Mouse (Mus musculus): ENCODE results near the gene Mmp25. TPM values are rescaled to one million over a fixed set of nuclear protein-coding genes. Genes with fewer than 3 reads are reported as not detected.

Gene Mmp25
- polyA plus RNA-seq, 1 experiment from 2014 or later: 0.26 TPM

DNA sequence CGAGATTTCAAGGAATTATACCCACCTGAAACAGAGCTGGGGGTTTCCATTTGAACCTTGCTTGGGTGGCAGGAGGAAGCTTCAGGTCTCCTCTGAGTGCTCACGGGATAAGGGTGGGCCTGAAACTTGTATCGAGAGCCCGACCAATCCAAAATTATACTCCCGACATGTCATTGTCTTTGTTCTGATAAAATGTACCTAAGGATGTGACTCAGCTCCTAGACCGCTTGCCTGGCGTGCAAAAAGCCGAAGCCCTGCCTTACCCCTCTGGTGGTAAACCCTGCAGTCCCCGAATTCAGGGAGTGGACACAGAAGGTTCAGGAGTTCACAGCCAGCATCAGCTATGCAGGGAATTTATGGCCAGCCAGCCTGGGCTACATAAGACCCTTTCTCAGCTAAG, 35.3 kb upstream of the Mmp25 start:
- Histone ChIP-seq H3K27ac (replicated peaks in 1 of 2; ENCODE audit: control insufficient read depth in 1 of 2, insufficient read depth in 1 of 2, low read depth in 2 of 2, low read length in 2 of 2) (no peak overlapping the region), H3K9me3 (ENCODE audit: control insufficient read depth, low read length) (no peaks in the 10 kb centered on the region), H3K9ac (ENCODE audit: low read length) (no peak overlapping the region), H3K27me3 (ENCODE audit: control insufficient read depth, insufficient read depth, low read length) (peaks cover 77% of the 10 kb centered on the region), H3K36me3 (ENCODE audit: control insufficient read depth, insufficient read depth, low read length) (no peaks in the 10 kb centered on the region), H3K4me3 (ENCODE audit: control insufficient read depth in 1 of 2, insufficient read depth in 1 of 2, low read depth in 1 of 2, low read length in 2 of 2) (no peak overlapping the region), H3K4me2 (ENCODE audit: low read length) (no peak overlapping the region), H3K4me1 (ENCODE audit: control insufficient read depth in 2 of 2, insufficient read depth in 2 of 2, low read length in 2 of 2) (peaks cover 9 to 22% of the 10 kb centered on the region in 2 experiments)
- 68% methylated on average over 9 of the region's 9 CpGs for WGBS
- ATAC-seq (ENCODE audit: insufficient number of reproducible peaks, insufficient read depth, low FRiP score, low read depth): no peak

DNA sequence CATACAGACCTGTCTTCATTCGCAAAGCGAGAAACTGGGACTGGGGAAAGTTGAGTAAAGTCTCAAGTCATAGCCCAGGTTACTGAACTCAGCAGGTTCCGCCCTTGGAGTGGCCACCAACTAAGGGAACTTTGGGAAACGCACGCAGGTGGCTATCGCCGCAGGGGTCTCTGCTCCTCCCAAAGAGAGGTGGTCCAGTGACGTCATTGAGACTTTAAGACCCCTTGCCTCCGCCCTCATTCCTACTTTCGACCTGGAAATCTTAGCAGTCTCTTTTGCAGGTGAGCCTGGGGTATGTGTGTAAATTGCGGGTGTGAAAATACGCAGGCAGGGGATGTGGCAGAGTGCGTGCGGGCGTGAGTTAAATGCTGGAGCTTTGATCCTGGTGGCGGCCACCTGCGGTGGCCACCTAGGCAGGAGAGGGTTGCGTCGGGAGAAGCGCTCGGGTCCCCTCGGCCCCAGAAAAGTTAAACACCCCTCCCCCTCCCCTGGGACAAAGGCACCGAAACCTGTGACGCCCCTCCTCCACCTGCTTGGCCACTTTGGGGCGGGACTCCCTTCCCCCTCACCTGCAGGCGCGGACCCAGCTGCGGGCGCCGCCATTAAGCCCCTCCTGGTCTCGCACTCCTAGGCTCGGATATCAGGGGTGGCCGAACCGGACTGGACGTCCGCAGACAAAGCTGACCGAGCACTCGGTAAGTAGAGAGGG, 34.2 kb upstream of the Mmp25 start, which contains the start of gene Cldn6:
Gene Cldn6 (plus strand): TSS at position 123 of the 709 bp plus-strand sequence.
- H3K4me2 ChIP-seq (ENCODE audit: low read length): peak within 1 kb of the TSS; percentile 53
- WGBS: 3% methylated on average over 38 of the region's 38 CpGs

DNA sequence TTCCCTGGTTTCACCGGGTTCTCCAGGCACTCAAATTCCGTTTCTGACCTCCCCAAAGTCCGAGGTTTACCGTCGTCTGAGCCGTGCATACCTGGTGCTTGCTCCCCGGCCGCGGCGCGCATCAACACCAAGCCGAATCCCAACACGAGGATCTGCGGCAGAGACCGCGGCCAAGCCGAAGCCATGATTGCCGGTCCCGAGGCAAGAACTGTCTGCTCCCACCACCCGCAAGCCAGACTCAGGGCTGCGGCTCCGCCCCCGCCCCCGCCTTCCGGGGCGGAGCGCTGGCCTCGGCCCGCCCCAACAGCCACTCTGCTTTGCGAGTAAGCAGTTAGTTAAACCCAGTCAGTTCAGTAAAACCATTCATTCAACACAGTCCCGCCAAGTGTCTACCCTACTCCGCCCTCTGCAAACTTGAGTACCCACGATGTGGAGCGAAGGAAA, 32.2 kb upstream of the Mmp25 start, which contains the start of gene Tnfrsf12a:
Gene Tnfrsf12a (minus strand): TSS at position 233 of the 444 bp plus-strand sequence.
- Histone ChIP-seq H3K9ac (ENCODE audit: low read length) (peak within 1 kb of the TSS; percentile 91), H3K4me2 (ENCODE audit: low read length) (peak within 1 kb of the TSS; percentile 85), H3K9me3 (ENCODE audit: control insufficient read depth, low read length) (no peaks in the 10 kb centered on the region), H3K27me3 (ENCODE audit: control insufficient read depth, insufficient read depth, low read length) (peaks cover 46% of the 10 kb centered on the region), H3K36me3 (ENCODE audit: control insufficient read depth, insufficient read depth, low read length) (no peaks in the 10 kb centered on the region), H3K4me1 (ENCODE audit: control insufficient read depth in 2 of 2, insufficient read depth in 2 of 2, low read length in 2 of 2) (peaks cover 18 to 40% of the 10 kb centered on the region in 2 experiments), H3K4me3 (ENCODE audit: control insufficient read depth in 1 of 2, insufficient read depth in 1 of 2, low read depth in 1 of 2, low read length in 2 of 2) (peak within 1 kb of the TSS; percentile 72 to 95), H3K27ac (replicated peaks in 1 of 2; ENCODE audit: control insufficient read depth in 1 of 2, insufficient read depth in 1 of 2, low read depth in 2 of 2, low read length in 2 of 2) (peak within 1 kb of the TSS; percentile 97 to 99)
- WGBS: under 1% methylated on average over 34 of the region's 34 CpGs
- ATAC-seq (ENCODE audit: insufficient number of reproducible peaks, insufficient read depth, low FRiP score, low read depth): peak; percentile 26; the same call in 1 of the 2 replicates

More for the DNA sequence above, 34.2 kb upstream of the Mmp25 start, which contains the start of gene Cldn6:
- Histone ChIP-seq H3K27ac (replicated peaks in 1 of 2; ENCODE audit: control insufficient read depth in 1 of 2, insufficient read depth in 1 of 2, low read depth in 2 of 2, low read length in 2 of 2) (no peak within 1 kb of the TSS), H3K9ac (ENCODE audit: low read length) (no peak within 1 kb of the TSS), H3K4me3 (ENCODE audit: control insufficient read depth in 1 of 2, insufficient read depth in 1 of 2, low read depth in 1 of 2, low read length in 2 of 2) (peak within 1 kb of the TSS; percentile 11 to 20; a peak in 2 of 4 replicates), H3K4me1 (ENCODE audit: control insufficient read depth in 2 of 2, insufficient read depth in 2 of 2, low read length in 2 of 2) (peaks cover 16 to 31% of the 10 kb centered on the region in 2 experiments), H3K27me3 (ENCODE audit: control insufficient read depth, insufficient read depth, low read length) (peaks cover 66% of the 10 kb centered on the region), H3K9me3 (ENCODE audit: control insufficient read depth, low read length) (no peaks in the 10 kb centered on the region), H3K36me3 (ENCODE audit: control insufficient read depth, insufficient read depth, low read length) (no peaks in the 10 kb centered on the region)
- no peak for ATAC-seq (ENCODE audit: insufficient number of reproducible peaks, insufficient read depth, low FRiP score, low read depth)

DNA sequence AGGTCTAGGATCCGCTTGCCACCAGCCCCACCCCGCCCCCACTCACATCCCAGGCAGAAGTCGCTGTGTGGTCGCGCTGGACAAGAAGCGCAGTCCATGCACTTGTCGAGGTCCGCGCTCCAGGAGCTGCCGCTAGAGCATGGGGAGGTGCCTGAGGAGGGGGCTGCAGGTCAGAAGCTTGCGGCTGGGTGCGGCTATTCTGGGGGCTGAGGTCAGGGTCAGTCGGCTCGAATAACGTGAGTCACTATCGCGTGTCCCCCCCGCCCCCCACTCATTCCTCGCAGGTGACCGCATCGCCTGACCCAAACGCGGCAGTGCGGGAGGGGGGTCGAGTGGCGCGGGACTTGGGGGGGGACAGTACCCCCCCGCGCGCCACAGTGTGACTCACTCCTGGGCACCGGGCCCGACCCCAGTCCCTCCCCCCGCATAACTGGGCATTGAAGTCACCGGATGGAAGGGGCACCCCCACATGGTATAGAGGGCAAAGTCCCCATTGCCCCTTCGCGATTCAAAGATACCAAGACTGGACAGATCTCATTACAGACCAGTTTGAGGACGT, 31.5 kb upstream of the Mmp25 start:
- WGBS: under 1% methylated on average over 37 of the region's 37 CpGs
- peak overlapping the region; percentile 91 for H3K9ac ChIP-seq (ENCODE audit: low read length)
- peak overlapping the region; percentile 72 to 95 for H3K4me3 ChIP-seq (ENCODE audit: control insufficient read depth in 1 of 2, insufficient read depth in 1 of 2, low read depth in 1 of 2, low read length in 2 of 2)
- H3K4me1 ChIP-seq (ENCODE audit: control insufficient read depth in 2 of 2, insufficient read depth in 2 of 2, low read length in 2 of 2): peaks cover 18 to 40% of the 10 kb centered on the region in 2 experiments
- H3K27me3 ChIP-seq (ENCODE audit: control insufficient read depth, insufficient read depth, low read length): peaks cover 39% of the 10 kb centered on the region
- H3K9me3 ChIP-seq (ENCODE audit: control insufficient read depth, low read length): no peaks in the 10 kb centered on the region
- H3K27ac ChIP-seq (replicated peaks in 1 of 2; ENCODE audit: control insufficient read depth in 1 of 2, insufficient read depth in 1 of 2, low read depth in 2 of 2, low read length in 2 of 2): peak overlapping the region; percentile 97 to 99
- H3K36me3 ChIP-seq (ENCODE audit: control insufficient read depth, insufficient read depth, low read length): no peaks in the 10 kb centered on the region
- peak overlapping the region; percentile 85 for H3K4me2 ChIP-seq (ENCODE audit: low read length)
- ATAC-seq (ENCODE audit: insufficient number of reproducible peaks, insufficient read depth, low FRiP score, low read depth): peak; percentile 48

DNA sequence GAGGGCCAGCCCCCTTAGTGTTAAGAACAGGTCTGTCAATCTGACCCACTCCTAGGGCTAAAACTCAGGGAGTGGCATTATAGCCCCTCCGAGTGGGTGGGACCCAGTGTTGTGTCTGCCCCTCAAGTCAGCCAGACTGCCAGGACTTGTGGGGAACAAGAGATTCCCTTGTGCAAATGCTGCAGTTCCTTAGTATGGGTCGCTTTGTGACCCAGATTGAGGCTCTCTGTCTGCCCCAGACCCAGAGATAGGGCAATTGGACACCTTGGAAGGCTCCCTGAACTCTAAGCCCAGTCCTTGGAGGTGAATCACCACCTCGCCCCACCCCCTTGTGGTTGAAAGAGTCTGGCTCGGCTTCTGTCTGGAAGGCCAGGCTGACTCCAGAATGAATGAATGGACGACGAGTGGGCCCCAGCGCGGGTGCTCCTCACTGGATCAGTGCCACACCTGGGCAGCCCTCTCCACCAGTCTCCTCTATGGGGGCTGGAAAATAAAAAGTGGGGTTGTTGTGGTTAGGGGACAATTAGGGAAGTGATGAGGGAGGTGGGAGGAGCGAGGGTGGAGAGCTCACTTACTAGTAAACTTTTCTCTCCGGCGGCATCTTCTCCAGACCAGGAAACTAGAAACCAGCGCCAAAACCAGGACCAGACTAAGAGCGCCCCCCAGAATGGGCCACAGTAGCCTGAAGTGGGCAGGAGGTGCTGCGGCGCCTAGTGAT, 30.6 kb upstream of the Mmp25 start:
- H3K9me3 ChIP-seq (ENCODE audit: control insufficient read depth, low read length): no peaks in the 10 kb centered on the region
- peak overlapping the region; percentile 85 for H3K4me2 ChIP-seq (ENCODE audit: low read length)
- H3K36me3 ChIP-seq (ENCODE audit: control insufficient read depth, insufficient read depth, low read length): no peaks in the 10 kb centered on the region
- peak overlapping the region; percentile 91 for H3K9ac ChIP-seq (ENCODE audit: low read length)
- no peak for ATAC-seq (ENCODE audit: insufficient number of reproducible peaks, insufficient read depth, low FRiP score, low read depth)
- H3K4me3 ChIP-seq (ENCODE audit: control insufficient read depth in 1 of 2, insufficient read depth in 1 of 2, low read depth in 1 of 2, low read length in 2 of 2): peak overlapping the region; percentile 72 to 95
- H3K4me1 ChIP-seq (ENCODE audit: control insufficient read depth in 2 of 2, insufficient read depth in 2 of 2, low read length in 2 of 2): peaks cover 18 to 40% of the 10 kb centered on the region in 2 experiments
- 6% methylated on average over 15 of the region's 15 CpGs for WGBS
- peak overlapping the region; percentile 97 to 99 for H3K27ac ChIP-seq (replicated peaks in 1 of 2; ENCODE audit: control insufficient read depth in 1 of 2, insufficient read depth in 1 of 2, low read depth in 2 of 2, low read length in 2 of 2)
- peaks cover 31% of the 10 kb centered on the region for H3K27me3 ChIP-seq (ENCODE audit: control insufficient read depth, insufficient read depth, low read length)

DNA sequence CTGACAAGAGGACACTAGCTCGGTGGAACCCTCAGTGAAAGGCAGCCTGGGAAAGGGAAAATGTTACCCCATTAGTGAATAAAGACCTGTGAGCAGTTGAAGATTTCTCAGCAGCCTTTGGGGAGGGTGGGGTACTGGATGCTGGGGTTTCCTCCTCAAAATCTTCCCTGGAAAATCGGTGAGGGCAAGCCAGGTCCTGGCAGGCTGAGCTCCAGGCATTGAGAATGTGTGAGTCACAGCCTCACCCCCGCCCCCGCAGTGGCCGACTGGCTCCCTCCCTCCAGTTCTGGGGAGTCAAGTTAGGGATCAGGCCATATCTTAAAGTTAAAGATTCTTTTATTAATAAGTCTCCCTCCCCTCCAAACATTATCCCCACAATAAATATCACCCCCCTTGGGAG, 30.1 kb upstream of the Mmp25 start:
- Histone ChIP-seq H3K4me2 (ENCODE audit: low read length) (peak overlapping the region; percentile 85), H3K9ac (ENCODE audit: low read length) (peak overlapping the region; percentile 91), H3K4me3 (ENCODE audit: control insufficient read depth in 1 of 2, insufficient read depth in 1 of 2, low read depth in 1 of 2, low read length in 2 of 2) (peak overlapping the region; percentile 72 to 95), H3K27me3 (ENCODE audit: control insufficient read depth, insufficient read depth, low read length) (peaks cover 25% of the 10 kb centered on the region), H3K9me3 (ENCODE audit: control insufficient read depth, low read length) (no peaks in the 10 kb centered on the region), H3K27ac (replicated peaks in 1 of 2; ENCODE audit: control insufficient read depth in 1 of 2, insufficient read depth in 1 of 2, low read depth in 2 of 2, low read length in 2 of 2) (peak overlapping the region; percentile 97 to 99), H3K36me3 (ENCODE audit: control insufficient read depth, insufficient read depth, low read length) (peaks cover 5% of the 10 kb centered on the region), H3K4me1 (ENCODE audit: control insufficient read depth in 2 of 2, insufficient read depth in 2 of 2, low read length in 2 of 2) (peaks cover 18 to 40% of the 10 kb centered on the region in 2 experiments)
- WGBS: 8% methylated on average over 5 of the region's 5 CpGs
- ATAC-seq (ENCODE audit: insufficient number of reproducible peaks, insufficient read depth, low FRiP score, low read depth): no peak

DNA sequence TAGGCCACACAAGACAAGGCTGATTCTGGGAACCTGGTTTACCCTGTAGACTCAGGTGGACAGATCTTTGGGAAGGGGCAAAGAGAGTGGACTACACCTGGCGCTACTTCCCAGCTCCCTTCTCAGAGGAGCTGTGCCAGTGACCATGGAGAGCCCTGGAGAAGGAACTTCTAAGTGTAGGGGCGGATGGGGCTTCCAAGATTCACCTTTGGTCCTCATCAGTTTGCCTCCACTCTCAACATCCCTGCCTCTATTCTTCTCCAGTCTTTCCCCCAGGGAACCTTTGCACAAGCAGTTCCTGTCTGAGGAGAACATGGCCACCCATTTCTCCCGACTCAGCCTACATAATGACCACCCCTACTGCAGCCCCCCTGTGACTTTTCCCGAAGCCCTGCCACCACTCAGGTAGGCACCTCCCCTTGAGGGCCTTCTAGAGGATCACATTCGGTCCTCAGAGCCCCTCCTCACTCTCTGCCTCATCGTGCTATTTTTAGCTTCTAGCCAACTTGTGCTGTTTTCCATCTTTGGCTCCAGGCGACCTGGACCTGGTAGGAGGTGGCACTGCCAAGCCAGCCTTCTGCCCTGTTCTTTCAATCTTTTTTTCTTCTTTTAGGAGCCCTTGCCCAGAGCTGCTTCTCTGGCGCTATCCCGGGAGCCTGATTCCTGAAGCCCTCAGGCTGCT, 29.3 kb upstream of the Mmp25 start:
- peaks cover 12% of the 10 kb centered on the region for H3K36me3 ChIP-seq (ENCODE audit: control insufficient read depth, insufficient read depth, low read length)
- H3K9me3 ChIP-seq (ENCODE audit: control insufficient read depth, low read length): no peaks in the 10 kb centered on the region
- H3K4me1 ChIP-seq (ENCODE audit: control insufficient read depth in 2 of 2, insufficient read depth in 2 of 2, low read length in 2 of 2): peaks cover 16 to 38% of the 10 kb centered on the region in 2 experiments
- H3K4me3 ChIP-seq (ENCODE audit: control insufficient read depth in 1 of 2, insufficient read depth in 1 of 2, low read depth in 1 of 2, low read length in 2 of 2): peak overlapping the region; percentile 72 to 95
- 11% methylated on average over 9 of the region's 9 CpGs for WGBS
- peak overlapping the region; percentile 91 for H3K9ac ChIP-seq (ENCODE audit: low read length)
- H3K4me2 ChIP-seq (ENCODE audit: low read length): peak overlapping the region; percentile 85
- peak overlapping the region; percentile 97 to 99 for H3K27ac ChIP-seq (replicated peaks in 1 of 2; ENCODE audit: control insufficient read depth in 1 of 2, insufficient read depth in 1 of 2, low read depth in 2 of 2, low read length in 2 of 2)
- no peak for ATAC-seq (ENCODE audit: insufficient number of reproducible peaks, insufficient read depth, low FRiP score, low read depth)
- H3K27me3 ChIP-seq (ENCODE audit: control insufficient read depth, insufficient read depth, low read length): peaks cover 17% of the 10 kb centered on the region
